Mouse (Mus musculus) c-Kit-positive CD71-negative TER-119-negative erythroid progenitor cells, embryonic 14.5 days (primary cell): Measurements from ENCODE around the gene Kiz.

Experiments
- DNase-seq: peaks from one replicate; pipeline ENCODE4 v3.0.0-alpha.2; 2013; ENCODE audit warnings: low read depth

Kiz gene

DNA sequence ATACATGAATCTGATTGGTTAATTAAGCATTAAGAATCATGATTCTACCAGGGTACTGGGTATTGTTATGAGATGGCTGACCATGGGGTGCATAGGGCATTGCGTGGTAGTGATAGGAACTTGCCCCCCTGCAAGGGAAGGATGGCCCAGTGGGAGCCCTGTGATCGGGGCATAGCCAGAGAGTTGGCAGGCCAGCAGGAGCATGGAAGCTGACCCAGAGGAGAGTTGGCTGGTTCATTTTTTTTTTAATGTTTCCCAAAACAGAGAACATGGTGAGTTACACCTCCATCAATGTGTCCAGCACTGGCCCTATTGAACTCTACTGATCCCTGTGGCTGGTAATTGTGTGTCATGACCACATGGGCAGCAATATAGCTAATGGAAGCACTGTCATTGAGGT lies 127.1 kb downstream of the Kiz start:
- DNase-seq: no peak

- no peak for DNase-seq
Measured at GRCm38 (mm10) chr2:146984831-146985230, 129.2 kb downstream of the Kiz start.

DNA sequence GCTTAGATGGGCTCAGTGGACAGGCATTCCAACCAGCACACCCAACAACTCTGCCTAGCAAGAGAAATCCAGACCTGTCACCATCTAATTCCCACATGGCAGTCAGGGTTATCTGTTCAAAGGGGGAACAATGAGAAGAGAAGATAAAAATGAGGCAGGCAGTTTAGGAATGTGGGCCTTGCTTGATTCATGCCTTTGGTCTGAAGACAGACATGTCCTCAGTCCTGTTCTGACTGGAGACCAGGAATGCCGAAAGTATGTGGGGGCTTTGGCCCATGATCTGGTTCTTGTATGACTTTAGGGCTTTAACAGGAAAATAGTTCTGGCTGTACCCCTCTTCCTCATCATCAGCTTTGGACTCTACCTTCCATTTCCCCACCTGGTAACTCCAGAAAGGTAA lies 130.1 kb downstream of the Kiz start:
- no peak for DNase-seq

DNA sequence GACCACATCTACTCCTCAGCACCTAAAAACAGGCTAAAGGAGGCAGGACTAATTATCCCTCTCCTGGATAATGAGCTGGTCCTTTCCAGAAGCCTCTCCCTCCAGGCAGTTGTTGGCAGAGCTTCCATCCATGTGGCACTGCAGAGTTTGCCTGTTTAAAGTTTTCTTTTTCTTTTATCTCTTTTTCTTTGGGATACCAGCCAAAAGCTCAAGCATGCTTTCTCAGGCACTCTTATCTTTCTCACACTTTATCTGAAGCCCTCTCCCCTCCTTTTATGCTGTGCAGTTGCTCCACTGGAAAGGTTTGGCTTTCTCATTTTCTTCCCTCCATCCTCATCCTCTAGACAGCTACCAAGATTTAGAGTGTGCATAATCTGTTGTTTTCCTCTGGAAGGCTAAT lies 130.8 kb downstream of the Kiz start:
- DNase-seq: no peak

DNA sequence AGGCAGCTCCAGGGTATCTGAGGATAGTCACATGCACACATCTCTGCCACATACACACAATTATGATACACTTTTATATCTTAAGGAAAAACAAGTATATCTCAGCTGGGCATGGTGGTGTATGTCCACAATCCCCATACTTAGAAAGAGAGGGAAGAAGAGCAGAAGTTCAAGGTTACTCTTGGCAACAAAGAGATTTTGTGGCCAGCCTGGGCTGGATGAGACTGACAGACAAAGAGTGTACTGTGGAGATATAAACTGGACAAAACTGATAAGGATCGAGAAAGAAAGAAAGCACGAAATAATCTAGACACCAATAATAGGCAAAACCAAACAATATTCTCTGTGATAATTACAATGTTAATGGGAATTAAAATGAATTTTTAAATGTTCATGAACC lies 151.6 kb downstream of the Kiz start:
- no peak for DNase-seq

DNA sequence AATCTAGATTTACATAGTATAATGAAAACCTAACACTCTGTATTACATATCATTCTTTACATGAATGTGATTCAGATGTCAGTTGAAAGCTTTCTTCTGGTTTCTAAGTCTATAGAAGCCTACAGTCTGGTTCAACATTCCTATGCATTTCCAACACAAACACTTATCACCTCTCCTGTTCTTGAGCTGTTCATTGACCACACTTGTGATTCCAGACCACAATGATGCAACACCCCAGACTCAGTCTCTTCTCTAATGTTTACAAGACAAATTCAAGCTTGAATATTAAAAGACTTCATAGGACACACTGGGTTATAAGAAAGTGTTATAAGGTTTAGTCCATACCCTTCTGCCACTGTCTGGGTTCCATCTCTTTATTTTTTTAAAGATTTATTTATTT lies 153.4 kb downstream of the Kiz start:
- DNase-seq: no peak

DNA sequence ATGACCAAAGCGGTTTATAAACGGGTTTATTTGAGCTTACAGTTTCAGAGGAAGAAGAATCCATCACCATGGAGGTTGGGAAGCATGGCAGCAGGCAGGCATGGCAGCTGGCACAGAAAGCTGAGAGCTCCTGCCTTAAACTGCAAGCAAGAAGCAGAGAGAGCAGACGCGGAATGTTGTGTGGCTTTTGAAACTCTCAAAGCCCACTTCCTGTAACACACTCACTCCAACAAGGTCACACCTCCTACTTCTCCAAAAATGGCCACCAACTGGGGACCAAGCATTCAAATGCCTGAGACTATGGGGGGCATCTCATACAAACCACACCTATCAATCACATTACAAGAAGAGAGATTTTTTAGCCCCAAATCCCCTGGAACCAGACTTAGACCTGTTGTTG lies 154.5 kb downstream of the Kiz start:
- DNase-seq: no peak

GRCm38 (mm10) chr2:147010952-147011351 lies 155.3 kb downstream of the Kiz start:
- no peak for DNase-seq

- peak; percentile 22 for DNase-seq
Measured at GRCm38 (mm10) chr2:147011474-147012140, 155.9 kb downstream of the Kiz start.

- no peak for DNase-seq
Measured at GRCm38 (mm10) chr2:147012141-147012622, 156.5 kb downstream of the Kiz start.

GRCm38 (mm10) chr2:147012623-147013184 lies 157.0 kb downstream of the Kiz start, which contains the start of gene Xrn2:
Gene Xrn2, plus strand, starts transcription at chr2:147012996.
- peak; percentile 94 for DNase-seq

DNA sequence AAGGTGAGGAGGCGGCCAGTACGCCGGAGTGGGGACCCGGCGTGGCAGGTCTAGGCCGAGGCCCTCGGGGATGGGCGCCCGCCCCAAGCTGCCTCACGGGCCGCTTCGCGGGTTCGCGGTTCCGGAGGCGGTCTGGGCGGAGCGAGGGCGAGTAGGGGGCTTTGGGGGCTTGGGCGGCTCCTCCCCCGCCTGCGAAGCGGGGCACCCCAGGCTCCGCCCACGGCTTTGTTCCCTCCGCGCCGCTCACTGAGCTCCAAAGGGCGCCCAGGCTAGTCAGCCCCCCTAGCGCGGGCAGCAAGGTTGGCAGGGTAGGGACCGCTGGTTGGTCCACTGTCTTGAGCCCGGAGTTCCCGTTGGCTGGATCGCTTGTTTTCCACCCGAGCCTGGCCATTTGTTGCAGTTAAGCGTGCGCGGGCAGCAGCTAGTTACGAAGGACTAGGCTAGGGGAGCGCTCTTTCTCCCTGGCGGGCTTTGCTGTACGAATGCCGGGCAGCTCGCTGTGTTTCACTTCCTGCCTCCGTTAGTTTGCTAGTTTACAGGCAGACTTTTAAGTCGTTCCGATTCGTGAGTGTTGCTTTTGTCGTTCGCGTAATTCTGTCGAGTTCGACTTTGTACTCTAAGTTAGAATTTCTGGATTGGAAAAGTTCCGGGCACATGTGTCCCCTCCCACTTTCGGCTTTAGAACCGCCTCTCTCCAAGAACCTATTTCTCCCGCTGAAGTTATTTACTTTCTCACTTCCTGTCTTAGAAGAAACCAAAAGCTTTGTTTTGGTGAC lies 157.7 kb downstream of the Kiz start:
- DNase-seq: peak; percentile 70

DNA sequence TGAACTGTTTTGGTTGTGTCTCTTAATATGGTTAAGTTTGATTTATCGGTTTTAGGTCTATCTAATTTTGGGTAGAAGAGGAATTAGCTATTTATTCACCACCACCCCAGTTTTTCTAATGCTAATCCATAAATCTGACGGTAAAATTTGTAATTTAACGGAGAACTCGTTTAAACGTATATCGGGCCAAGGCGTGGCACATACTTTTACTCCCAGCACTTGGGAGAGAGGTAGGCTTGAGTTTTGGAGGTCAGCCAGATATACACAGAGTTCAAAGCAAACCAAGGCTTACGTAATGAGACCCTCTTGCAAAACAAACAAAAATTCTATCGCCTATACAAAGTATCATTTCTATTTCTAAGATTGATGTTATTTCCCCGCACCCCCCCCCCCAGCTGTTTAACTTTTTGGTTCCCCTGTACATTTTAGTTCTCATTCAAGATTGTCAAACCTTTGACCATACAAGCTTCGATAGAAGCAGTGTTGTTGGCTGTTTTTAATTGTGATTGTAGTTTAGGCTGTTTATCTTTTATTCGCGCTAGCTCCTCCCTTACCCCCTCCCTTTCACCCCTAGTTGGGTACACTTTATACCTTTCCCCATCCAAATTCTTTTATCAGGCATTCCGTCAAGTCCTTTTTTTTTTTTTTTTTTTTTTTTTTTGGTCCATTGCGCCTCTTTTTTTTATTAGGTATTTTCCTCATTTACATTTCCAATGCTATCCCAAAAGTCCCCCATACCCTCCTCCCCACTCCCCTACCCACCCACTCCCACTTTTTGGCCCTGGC lies 158.6 kb downstream of the Kiz start:
- no peak for DNase-seq
